Mouse (Mus musculus) mouse trophoblast stem cell (cell line): ENCODE data around the gene Rest.

Experiments used
- in situ Hi-C, 2 experiments: fragments of 300-500 bp; cut with MseI, MboI; formaldehyde crosslinking; loops; 2 replicates in 1 of 2; 3 replicates in 1 of 2; pipeline ENCODE4 v1.15.1; 2025

Rest gene

DNA sequence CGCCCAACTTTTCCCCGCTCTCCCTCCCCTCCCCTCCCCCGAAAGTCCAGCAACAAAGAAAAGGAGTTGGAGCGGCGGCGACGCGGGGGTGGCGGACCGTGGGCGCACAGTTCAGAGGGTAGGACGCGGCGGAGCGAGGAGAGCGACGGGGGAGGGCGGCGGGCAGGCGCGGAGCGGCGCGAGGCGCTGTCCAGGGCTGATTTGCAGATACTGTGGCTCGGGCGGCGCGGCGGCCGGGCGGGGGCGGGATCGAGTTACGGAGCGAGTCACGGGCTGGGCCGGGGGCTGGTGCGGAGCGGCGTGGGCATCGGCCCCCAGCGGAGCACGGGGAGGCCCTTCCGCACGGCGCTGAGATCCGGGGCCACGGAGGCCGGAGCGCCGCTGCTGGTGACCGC, 377 bp downstream of the Rest start:
- in situ Hi-C loops, result no loop called here

GRCm38 (mm10) chr5:77266066-77266885, 985 bp downstream of the Rest start:
- in situ Hi-C loops, result no loop called here

GRCm38 (mm10) chr5:77266886-77267401, 1.7 kb downstream of the Rest start:
- in situ Hi-C loops, result no loop called here

DNA sequence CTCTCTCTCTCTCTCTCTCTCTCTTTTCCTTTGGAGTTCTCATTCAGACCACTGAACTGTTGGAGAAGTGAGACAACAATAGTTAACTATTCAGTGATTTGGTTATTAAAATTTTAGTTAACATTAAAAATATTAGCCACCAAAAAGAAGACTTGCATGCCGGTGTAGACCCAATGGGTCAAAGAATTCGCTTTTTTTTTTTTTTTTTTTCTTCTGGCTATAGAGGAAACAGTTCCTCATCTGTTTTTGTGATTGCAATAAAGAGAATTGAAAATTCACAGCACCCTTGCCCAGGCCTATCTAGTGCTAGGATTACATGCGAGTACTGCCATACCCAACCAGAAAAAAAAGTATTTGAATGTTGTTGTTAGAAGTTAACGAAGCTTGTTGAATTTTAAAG, 2.1 kb downstream of the Rest start:
- in situ Hi-C loops, result no loop called here

DNA sequence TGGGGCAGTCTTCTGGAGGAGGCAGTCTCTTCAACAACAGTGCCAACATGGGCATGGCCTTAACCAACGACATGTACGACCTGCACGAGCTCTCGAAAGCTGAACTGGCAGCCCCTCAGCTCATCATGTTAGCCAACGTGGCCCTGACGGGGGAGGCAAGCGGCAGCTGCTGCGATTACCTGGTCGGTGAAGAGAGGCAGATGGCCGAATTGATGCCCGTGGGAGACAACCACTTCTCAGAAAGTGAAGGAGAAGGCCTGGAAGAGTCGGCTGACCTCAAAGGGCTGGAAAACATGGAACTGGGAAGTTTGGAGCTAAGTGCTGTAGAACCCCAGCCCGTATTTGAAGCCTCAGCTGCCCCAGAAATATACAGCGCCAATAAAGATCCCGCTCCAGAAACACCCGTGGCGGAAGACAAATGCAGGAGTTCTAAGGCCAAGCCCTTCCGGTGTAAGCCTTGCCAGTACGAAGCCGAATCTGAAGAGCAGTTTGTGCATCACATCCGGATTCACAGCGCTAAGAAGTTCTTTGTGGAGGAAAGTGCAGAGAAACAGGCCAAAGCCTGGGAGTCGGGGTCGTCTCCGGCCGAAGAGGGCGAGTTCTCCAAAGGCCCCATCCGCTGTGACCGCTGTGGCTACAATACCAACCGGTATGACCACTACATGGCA, 2.8 kb downstream of the Rest start:
- in situ Hi-C loops, result no loop called here

DNA sequence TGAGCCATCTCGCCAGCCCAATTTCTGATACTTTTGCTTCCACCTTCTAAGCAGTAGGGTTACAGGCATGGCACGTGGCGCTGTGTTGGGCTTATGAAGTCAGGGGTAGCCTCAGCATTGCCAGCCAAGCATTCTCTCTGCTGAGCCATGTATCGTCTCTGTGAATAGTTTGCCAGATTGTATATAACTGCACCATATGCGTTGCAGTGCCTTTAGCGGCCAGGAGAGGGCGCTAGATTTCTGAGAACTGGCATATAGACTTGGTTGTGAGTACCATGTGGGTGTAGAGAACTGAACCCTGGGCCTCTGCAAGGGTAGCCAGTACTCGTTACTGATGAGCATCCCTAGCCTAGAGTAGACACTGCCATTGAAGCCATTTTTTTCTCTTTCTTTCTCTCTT, 4.1 kb downstream of the Rest start:
- in situ Hi-C loops, result no loop called here

- in situ Hi-C loops, result no loop called here
Observed at GRCm38 (mm10) chr5:77273151-77273550, 7.9 kb downstream of the Rest start.

GRCm38 (mm10) chr5:77275950-77276349, 10.7 kb downstream of the Rest start:
- in situ Hi-C loops, result no loop called here

DNA sequence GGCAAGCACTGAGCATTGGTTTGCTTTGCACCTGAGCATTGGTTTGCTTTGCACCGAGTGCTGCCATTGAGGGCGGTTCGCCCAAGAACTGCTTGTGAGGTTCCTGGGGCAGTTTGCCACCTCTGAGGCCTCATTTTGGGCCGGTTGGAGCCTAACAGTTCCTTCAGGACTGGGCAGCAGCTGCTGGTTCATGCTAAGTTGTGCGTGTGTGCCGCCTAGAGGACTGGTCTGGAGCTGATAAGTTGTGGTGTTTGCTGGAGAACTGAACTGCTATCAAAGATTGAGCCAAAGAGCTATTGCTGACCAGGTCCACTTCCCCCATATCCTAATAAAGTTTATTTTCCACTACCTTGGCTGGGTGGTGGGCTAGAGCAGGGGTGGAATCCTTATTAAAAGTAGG, 11.9 kb downstream of the Rest start:
- in situ Hi-C loops, result no loop called here

- in situ Hi-C loops, result no loop called here
Observed at GRCm38 (mm10) chr5:77281518-77282174, 16.4 kb downstream of the Rest start.

DNA sequence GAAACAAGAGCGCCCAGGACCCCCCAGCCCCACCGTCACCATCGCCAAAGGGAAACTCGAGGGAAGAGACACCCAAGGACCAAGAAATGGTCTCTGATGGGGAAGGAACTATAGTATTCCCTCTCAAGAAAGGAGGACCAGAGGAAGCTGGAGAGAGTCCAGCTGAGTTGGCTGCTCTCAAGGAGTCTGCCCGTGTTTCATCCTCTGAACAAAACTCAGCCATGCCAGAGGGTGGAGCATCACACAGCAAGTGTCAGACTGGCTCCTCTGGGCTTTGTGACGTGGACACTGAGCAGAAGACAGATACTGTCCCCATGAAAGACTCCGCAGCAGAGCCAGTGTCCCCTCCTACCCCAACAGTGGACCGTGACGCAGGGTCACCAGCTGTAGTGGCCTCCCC, 17.0 kb downstream of the Rest start:
- in situ Hi-C loops, result no loop called here

DNA sequence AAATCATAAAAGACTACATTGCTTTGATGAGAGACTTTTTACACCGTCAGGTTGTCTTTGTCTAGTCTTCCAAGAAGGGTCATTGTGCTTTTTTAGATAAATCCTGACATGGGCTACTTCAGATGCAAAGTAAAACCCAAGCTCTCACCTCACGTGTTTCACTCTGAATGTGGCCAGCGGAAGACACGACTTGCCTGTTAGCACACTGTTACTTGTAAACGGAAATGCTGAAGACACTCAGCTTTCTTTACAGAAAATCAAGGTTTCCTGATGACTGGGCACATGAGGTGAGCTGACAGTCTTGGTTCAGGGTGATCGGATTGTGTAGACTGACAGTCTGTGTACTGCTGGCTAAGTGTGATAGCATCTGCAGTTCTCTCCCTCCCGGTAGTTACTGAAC, 20.4 kb downstream of the Rest start:
- in situ Hi-C loops, result no loop called here

DNA sequence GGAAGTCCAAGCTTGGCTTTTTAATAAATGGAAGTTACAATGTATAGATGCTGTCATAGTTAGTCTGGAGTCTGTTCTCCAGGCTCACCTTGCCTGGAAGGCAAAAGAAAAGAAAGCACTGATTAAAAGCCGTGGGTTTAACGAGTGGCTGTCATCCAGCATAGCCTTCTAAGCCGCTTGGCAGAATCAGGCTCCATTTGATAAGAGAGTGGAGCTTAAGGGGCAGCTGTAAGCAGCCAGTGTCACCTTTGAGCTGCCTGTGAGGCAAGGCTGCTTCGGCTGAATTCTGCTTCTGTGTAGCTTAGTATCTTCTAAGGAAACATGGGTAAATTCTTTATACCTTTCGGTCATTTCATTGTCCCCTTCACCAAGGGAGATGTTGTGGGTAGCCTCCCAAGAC, 21.6 kb downstream of the Rest start:
- in situ Hi-C loops, result no loop called here

DNA sequence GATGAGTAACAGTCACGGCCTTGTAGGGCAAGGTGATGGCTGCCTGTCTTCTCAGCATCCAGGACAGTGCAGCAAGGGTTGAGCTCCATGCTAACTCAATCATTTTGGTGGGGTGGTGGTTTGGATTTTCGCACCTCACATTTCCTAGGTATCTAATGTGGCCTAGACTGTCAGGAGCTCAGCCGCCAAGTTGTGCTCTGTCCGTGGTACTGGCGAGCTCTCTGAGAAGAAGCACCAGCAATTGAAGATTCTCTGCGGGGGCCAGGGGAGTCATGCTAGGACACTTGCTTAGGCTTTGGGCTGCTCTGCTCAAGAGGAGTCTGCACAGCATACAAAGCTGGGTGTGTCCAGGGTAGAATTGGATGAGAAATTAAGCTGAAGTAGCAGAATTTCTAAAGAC, 22.6 kb downstream of the Rest start:
- in situ Hi-C loops, result no loop called here

DNA sequence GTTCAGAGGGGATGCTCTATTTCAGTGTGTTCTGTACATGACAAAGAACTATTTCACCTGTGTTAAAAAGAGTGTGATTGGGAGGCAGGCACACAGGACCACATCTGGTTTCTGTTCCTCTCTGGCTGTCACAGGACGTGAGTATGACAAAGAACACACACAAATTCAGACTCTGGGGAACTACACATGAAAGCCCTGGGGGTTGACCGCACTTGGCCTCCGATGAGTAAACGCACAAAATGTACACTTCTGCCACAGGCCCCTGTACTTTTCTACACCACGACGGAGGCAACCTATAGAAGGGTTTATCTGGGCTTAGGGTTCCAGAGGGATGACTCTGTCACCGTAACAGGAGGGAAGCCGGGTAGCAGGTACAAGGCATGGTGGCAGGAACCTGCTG, 24.4 kb downstream of the Rest start:
- in situ Hi-C loops, result no loop called here

- in situ Hi-C loops, result no loop called here
Observed at GRCm38 (mm10) chr5:77290606-77291005, 25.3 kb downstream of the Rest start.

- in situ Hi-C loops, result no loop called here
Observed at GRCm38 (mm10) chr5:77292803-77293522, 27.7 kb downstream of the Rest start.

GRCm38 (mm10) chr5:77299486-77299885, 34.2 kb downstream of the Rest start:
- in situ Hi-C loops, result no loop called here

GRCm38 (mm10) chr5:77301296-77301903, 36.1 kb downstream of the Rest start:
- in situ Hi-C loops, result no loop called here

- in situ Hi-C loops, result no loop called here
Observed at GRCm38 (mm10) chr5:77307821-77308553, 42.7 kb downstream of the Rest start.
